Mouse (Mus musculus) C2C12 (cell line): ENCODE data around the gene Gli1. TPM values are rescaled to one million over a fixed set of nuclear protein-coding genes. Genes with fewer than 3 reads are reported as not detected.

ENCODE experiments used
- H3K27me3 ChIP-seq: one replicate; pipeline ENCODE4 v1.6.1; 2011; ENCODE audit not compliant: control insufficient read depth, insufficient read depth, insufficient read length
- H3K36me3 ChIP-seq: one replicate; pipeline ENCODE4 v1.6.1; 2011; ENCODE audit not compliant: control insufficient read depth, insufficient read depth
- H3K4me3 ChIP-seq: one replicate; pipeline ENCODE4 v1.5.1; 2011; ENCODE audit warnings: mild to moderate bottlenecking, control low read depth; ENCODE audit not compliant: poor library complexity, insufficient read depth, severe bottlenecking
- H3K79me2 ChIP-seq: one replicate; pipeline ENCODE4 v1.6.1; 2011; ENCODE audit not compliant: control insufficient read depth, insufficient read depth
- H3K79me3 ChIP-seq: one replicate; pipeline ENCODE4 v1.6.1; 2011; ENCODE audit warnings: low read depth, control low read depth
- H3ac ChIP-seq: one replicate; pipeline ENCODE3; 2011; ENCODE audit warnings: low read depth; ENCODE audit not compliant: control insufficient read depth, insufficient read length
- CEBPB ChIP-seq: IDR thresholded peaks from one replicate; pipeline ENCODE4 v1.6.1; 2011; ENCODE audit warnings: low read depth, mild to moderate bottlenecking, control low read depth, moderate library complexity
- CTCF ChIP-seq: IDR thresholded peaks from one replicate; pipeline ENCODE4 v1.5.1; 2011; ENCODE audit not compliant: control insufficient read depth, insufficient read depth, insufficient read length
- FOSL1 ChIP-seq: IDR thresholded peaks from one replicate; pipeline ENCODE4 v1.8.0; 2011; ENCODE audit warnings: mild to moderate bottlenecking, low read length; ENCODE audit not compliant: poor library complexity, insufficient read depth, severe bottlenecking
- MAX ChIP-seq: IDR thresholded peaks from one replicate; pipeline ENCODE4 v1.6.1; 2011; ENCODE audit warnings: mild to moderate bottlenecking, control low read depth
- MYOD1 ChIP-seq: IDR thresholded peaks from one replicate; pipeline ENCODE4 v1.6.1; 2011; ENCODE audit warnings: low read depth; ENCODE audit not compliant: control insufficient read depth, insufficient read length
- MYOG ChIP-seq: IDR thresholded peaks from one replicate; pipeline ENCODE4 v1.6.1; 2011; ENCODE audit not compliant: control insufficient read depth, insufficient read length; ENCODE audit errors: extremely low read depth
- USF1 ChIP-seq: IDR thresholded peaks from one replicate; pipeline ENCODE4 v1.6.1; 2011; ENCODE audit warnings: low read depth, mild to moderate bottlenecking, control low read depth, moderate library complexity
- polyA plus RNA-seq: library from polyadenylated mRNA; unstranded; fragments of >200 nt; fragmentation: generic; extraction: Trizol; gene quantifications from one replicate; pipeline ENCODE4 v1.2.1, GENCODE M21; 2012; ENCODE audit warnings: missing spikeins

Gene Gli1
- polyA plus RNA-seq, 1 experiment, result 1.6 TPM

DNA sequence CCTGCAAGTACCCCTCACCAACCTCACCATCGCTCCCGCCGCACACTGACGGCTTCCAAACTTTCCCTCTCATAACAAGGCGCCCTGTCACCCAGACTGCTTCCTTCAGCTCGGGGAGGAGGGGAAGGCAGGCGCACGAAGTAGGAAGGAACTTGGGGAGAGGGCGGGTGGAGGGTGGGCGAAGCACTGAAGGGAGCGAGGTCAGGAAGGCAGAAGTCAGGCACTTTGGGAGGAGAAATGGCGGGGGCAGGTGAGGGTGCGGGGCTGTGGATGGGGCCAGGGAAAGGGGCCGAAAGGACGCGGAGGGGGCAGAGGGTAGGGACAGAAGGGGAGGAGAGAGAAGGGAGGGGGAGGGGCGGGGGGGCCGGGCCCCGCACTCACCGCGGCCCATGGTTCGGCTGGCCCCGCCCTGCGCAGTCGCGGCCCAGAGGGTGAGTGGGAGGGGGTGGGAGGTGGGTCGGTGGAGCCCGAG lies 53.4 kb downstream of the Gli1 start:
- H3K4me3 ChIP-seq, result peak overlapping the region; percentile 78
- H3K79me2 ChIP-seq, result peaks cover 56% of the 10 kb centered on the region
- peak overlapping the region; percentile 52 for H3ac ChIP-seq
- peaks cover 43% of the 10 kb centered on the region for H3K79me3 ChIP-seq
- no peak for TF ChIP-seq FOSL1
- TF ChIP-seq MYOG, result no peak
- no peak for TF ChIP-seq USF1
- no peak for TF ChIP-seq MAX
- no peak for TF ChIP-seq MYOD1
- TF ChIP-seq CEBPB, result no peak
- no peak for TF ChIP-seq CTCF
- H3K36me3 ChIP-seq, result peaks cover 41% of the 10 kb centered on the region
- H3K27me3 ChIP-seq, result no peaks in the 10 kb centered on the region

DNA sequence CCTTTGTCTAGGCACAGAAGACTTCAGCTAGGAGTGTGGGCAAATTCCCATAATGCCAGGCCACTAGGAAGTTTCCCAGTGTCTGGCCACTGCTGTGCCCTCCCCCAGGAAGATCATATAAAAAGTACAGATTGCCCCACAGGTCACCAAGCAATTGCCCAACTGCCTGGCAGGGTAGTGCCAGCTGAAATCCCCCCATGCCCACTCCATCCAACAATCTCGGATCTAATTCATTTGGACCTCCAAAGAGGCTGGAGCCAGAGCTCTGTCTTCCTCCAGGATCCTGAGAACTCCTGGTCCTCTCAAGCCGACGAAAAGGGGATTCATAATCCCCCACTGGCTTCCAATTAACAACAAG lies 53.9 kb downstream of the Gli1 start:
- H3ac ChIP-seq, result peak overlapping the region; percentile 52
- H3K79me3 ChIP-seq, result peaks cover 40% of the 10 kb centered on the region
- peak overlapping the region; percentile 78 for H3K4me3 ChIP-seq
- H3K27me3 ChIP-seq, result no peaks in the 10 kb centered on the region
- TF ChIP-seq USF1, result no peak
- TF ChIP-seq MYOG, result no peak
- TF ChIP-seq CTCF, result no peak
- no peak for TF ChIP-seq MAX
- TF ChIP-seq CEBPB, result no peak
- TF ChIP-seq MYOD1, result no peak
- peaks cover 52% of the 10 kb centered on the region for H3K79me2 ChIP-seq
- peaks cover 41% of the 10 kb centered on the region for H3K36me3 ChIP-seq

DNA sequence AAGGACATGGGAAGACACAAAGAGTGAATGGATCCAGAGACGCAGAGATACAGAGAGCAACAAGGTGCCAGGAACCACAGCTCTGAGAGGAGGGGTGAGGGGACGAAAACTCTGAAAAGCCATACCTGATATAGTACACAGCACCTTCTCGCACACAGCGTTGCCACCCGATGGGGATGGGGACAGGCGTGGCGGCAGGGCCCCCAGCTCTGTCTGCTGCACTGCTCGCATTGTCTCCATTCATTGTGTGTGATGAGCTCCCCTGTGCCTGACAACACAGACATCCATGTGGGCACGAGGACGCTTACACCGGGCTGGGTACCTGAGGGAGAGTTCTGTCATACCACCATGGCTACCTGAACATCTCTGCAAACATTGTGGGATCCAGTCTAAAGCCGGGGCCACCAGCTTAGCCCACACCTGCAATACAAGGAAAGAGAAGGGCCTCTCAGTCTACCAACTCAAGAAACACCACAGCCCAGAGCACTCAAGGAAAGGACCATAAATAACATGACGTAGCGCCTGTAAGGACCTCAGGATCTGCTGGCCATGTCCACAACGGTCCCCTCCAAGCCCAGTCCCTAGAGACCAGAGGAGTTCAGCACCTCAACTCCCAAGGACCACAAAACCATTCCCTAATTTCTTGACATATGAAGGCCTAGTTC lies 54.4 kb downstream of the Gli1 start:
- Histone ChIP-seq H3K27me3 (no peaks in the 10 kb centered on the region), H3K36me3 (peaks cover 41% of the 10 kb centered on the region), H3ac (peak overlapping the region; percentile 52), H3K4me3 (peak overlapping the region; percentile 78), H3K79me2 (peaks cover 46% of the 10 kb centered on the region), H3K79me3 (peaks cover 36% of the 10 kb centered on the region)
- TF ChIP-seq MAX (no peak), USF1 (no peak), FOSL1 (no peak), MYOD1 (no peak), CEBPB (no peak), MYOG (no peak), CTCF (no peak)

DNA sequence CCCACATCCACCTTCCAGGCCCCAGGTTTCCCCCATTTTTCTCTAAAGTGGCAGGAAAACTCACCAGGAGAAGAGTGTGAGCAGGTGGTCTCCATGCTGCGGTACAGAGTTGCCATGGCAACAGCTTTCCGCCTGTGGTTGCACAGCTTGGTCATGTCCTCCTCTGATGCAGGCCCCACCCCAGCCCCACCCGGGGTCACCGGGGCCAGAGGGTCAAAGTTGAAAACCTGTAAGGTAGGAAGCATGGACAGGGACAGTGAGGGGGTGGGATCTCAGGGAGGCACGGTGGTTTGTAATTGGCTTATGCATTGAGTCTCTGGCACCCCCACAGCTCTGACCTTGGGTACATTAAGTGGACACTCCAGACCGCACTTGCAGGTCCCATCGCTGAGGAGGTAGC lies 55.0 kb downstream of the Gli1 start:
- no peaks in the 10 kb centered on the region for H3K27me3 ChIP-seq
- peaks cover 42% of the 10 kb centered on the region for H3K36me3 ChIP-seq
- TF ChIP-seq MAX (no peak), MYOD1 (no peak), MYOG (no peak), FOSL1 (no peak), CEBPB (no peak), USF1 (no peak), CTCF (no peak)
- peak overlapping the region; percentile 52 for H3ac ChIP-seq
- peaks cover 40% of the 10 kb centered on the region for H3K79me2 ChIP-seq
- peaks cover 31% of the 10 kb centered on the region for H3K79me3 ChIP-seq
- H3K4me3 ChIP-seq, result no peak overlapping the region

DNA sequence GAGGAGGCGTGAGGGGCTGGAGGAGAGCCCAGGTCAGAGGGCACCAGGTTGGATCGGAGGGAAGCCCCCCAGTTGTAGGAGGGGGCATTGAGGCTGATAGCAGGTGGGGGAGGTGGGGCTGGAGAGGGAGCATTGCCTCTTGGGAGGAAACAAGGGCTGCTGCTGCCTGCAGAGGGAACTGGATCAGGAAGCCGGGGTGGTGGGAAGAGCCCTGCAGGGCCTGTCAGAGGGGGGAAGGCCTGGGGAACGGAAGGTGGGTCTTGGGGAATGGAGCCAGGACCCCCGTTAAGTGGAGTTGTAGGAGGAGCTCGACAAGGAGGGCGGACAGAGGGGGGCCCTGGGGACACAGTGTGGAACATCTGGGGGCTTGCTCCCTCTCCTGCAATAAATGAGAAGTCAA lies 55.6 kb downstream of the Gli1 start:
- H3K36me3 ChIP-seq, result peaks cover 47% of the 10 kb centered on the region
- H3K4me3 ChIP-seq, result no peak overlapping the region
- H3K79me2 ChIP-seq, result peaks cover 34% of the 10 kb centered on the region
- H3K79me3 ChIP-seq, result peaks cover 25% of the 10 kb centered on the region
- no peaks in the 10 kb centered on the region for H3K27me3 ChIP-seq
- no peak overlapping the region for H3ac ChIP-seq
- TF ChIP-seq MYOD1 (no peak), CTCF (no peak), FOSL1 (no peak), CEBPB (no peak), USF1 (no peak), MYOG (no peak), MAX (no peak)

DNA sequence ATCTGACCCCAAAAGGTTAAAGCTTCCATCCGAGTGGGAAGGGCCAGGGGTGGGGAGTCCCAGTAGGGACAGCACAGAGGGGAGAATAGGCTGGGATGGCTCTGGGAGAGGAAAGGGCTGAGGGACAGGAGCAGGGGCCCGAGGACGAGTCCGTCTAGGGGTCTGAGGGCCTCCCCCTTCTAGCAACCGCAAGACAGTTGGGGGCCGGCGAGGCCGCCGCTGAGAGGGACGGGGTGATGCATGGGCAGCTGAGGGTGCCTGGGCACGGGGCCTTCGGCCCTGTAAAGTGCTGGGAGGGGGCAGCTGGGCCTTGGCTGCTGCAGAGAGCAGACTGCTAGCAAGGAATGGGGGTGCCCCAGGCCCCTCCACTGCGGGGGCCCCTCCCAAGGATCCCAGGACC lies 56.1 kb downstream of the Gli1 start:
- Histone ChIP-seq H3K36me3 (peaks cover 52% of the 10 kb centered on the region), H3K79me2 (peaks cover 30% of the 10 kb centered on the region), H3ac (no peak overlapping the region), H3K79me3 (peaks cover 22% of the 10 kb centered on the region), H3K4me3 (no peak overlapping the region), H3K27me3 (no peaks in the 10 kb centered on the region)
- TF ChIP-seq FOSL1 (no peak), MAX (no peak), MYOG (no peak), MYOD1 (no peak), USF1 (no peak), CEBPB (no peak), CTCF (no peak)
